Mouse (Mus musculus) forebrain, embryonic 14.5 days (tissue): ENCODE data around the gene Ptpra. TPM values are rescaled to one million over a fixed set of nuclear protein-coding genes. Genes with fewer than 3 reads are reported as not detected.
"Not testable (repeated sequence)": the region's sequence is repeated elsewhere in the genome, so short reads cannot be mapped to it uniquely, and the experiment has no call there.

Experiments used
- ATAC-seq: fragments of 200-750 bp; cut with Nextera tagmentation; 2 replicates; pipeline ENCODE4 v1.8.0; 2017; ENCODE audit warnings: mild to moderate bottlenecking, moderate library complexity
- DNase-seq: peaks from one replicate; pipeline ENCODE4 v3.0.0-alpha.2; 2015; ENCODE audit warnings: low spot score
- H3K27ac ChIP-seq: fragments of 300-500 bp; sonication (generic); 2 replicates; pipeline ENCODE4 v1.5.1; 2014; ENCODE audit warnings: low read depth, mild to moderate bottlenecking, control low read depth, low read length, moderate library complexity
- H3K27me3 ChIP-seq: fragments of 300-500 bp; sonication (generic); replicated peaks from 2 replicates; pipeline ENCODE4 v1.6.1; 2014; ENCODE audit warnings: low read length, control low read depth, mixed read lengths; ENCODE audit not compliant: control insufficient read depth, insufficient read depth
- H3K36me3 ChIP-seq: fragments of 300-500 bp; sonication (generic); 2 replicates; pipeline ENCODE4 v1.6.1; 2014; ENCODE audit warnings: low read length, control low read depth; ENCODE audit not compliant: control insufficient read depth, insufficient read depth
- H3K4me1 ChIP-seq: fragments of 300-500 bp; sonication (generic); 2 replicates; pipeline ENCODE4 v1.6.1; 2014; ENCODE audit warnings: antibody characterized with exemption, low read length, control low read depth; ENCODE audit not compliant: control insufficient read depth, insufficient read depth
- H3K4me2 ChIP-seq: fragments of 300-500 bp; sonication (generic); 2 replicates; pipeline ENCODE4 v1.6.1; 2014; ENCODE audit warnings: mild to moderate bottlenecking, control low read depth, low read length
- H3K4me3 ChIP-seq: fragments of 300-500 bp; sonication (generic); 2 replicates; pipeline ENCODE4 v1.5.1; 2014; ENCODE audit warnings: low read depth, low read length, control low read depth
- H3K9ac ChIP-seq: fragments of 300-500 bp; sonication (generic); 2 replicates; pipeline ENCODE4 v1.6.1; 2014; ENCODE audit warnings: mild to moderate bottlenecking, low read length, control low read depth, moderate library complexity
- H3K9me3 ChIP-seq: fragments of 300-500 bp; sonication (generic); replicated peaks from 2 replicates; pipeline ENCODE4 v1.6.1; 2016; ENCODE audit warnings: low read length, control low read depth, mixed read lengths; ENCODE audit not compliant: control insufficient read depth
- WGBS: fragments of 180-500 bp; shearing (Covaris S2); extraction: QIAGEN DNeasy Blood & Tissue Kit; methylation state at CpG from one replicate; pipeline ENCODE4 v1.1.7; 2014; 5-methylcytosine and 5-hydroxymethylcytosine counted together
- polyA plus RNA-seq: library from polyadenylated mRNA; unstranded; fragments of >200 nt; fragmentation: Nextera tagmentation; extraction: Ambion mirVana; gene quantifications from 2 replicates; pipeline ENCODE4 v1.2.1, GENCODE M21; 2014

Gene Ptpra
- polyA plus RNA-seq, 1 experiment from 2014 or later = 130 TPM

DNA sequence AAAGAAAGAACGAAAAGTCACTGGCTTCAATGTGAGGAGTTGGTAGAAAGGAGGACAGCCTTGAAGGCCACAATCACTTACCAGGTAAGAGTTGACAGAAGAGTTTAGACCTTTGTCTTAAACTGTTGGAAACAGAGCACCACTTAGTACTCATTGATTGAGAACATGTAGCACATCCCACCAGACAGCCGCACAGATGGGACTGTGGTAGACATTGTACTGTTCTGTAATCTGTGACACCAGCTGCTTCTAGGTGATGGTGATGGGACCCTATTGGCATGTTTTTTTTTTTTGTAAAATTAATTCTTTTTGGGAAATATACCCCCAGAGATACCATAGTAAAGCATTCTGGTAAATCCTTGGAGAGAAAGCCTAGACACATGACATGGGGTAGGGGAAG, 71.8 kb downstream of the Ptpra start:
- Histone ChIP-seq H3K36me3 (peaks cover 62% of the 10 kb centered on the region), H3K4me3 (no peak overlapping the region), H3K4me2 (no peak overlapping the region), H3K4me1 (no peaks in the 10 kb centered on the region), H3K27ac (no peak overlapping the region), H3K9ac (no peak overlapping the region), H3K9me3 (no peaks in the 10 kb centered on the region), H3K27me3 (no peaks in the 10 kb centered on the region)
- 92% methylated on average over 2 of the region's 2 CpGs for WGBS
- ATAC-seq = no peak
- DNase-seq = no peak

DNA sequence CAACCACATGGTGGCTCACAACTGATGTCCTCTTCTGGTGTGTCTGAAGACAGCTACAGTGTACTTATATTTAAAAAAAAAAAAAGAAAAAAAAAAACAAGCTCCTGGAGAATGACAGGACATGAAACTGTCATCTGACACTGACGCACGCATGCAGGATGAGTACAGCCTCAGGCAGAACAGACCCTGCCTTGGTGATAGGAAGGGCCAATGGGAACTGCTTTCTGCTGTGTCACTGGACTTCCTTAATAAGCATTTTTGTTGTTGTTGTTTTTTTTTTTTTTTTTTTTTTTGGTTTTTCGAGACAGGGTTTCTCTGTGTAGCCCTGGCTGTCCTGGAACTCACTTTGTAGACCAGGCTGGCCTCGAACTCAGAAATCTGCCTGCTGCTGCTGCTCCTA, 75.4 kb downstream of the Ptpra start:
- DNase-seq, H3K4me3 ChIP-seq, H3K4me1 ChIP-seq, H3K9ac ChIP-seq, H3K27ac ChIP-seq, H3K9me3 ChIP-seq, ATAC-seq, H3K27me3 ChIP-seq, H3K4me2 ChIP-seq: not testable (repeated sequence)
- H3K36me3 ChIP-seq = peaks cover 54% of the 10 kb centered on the region
- WGBS = 86% methylated on average over 3 of the region's 4 CpGs

DNA sequence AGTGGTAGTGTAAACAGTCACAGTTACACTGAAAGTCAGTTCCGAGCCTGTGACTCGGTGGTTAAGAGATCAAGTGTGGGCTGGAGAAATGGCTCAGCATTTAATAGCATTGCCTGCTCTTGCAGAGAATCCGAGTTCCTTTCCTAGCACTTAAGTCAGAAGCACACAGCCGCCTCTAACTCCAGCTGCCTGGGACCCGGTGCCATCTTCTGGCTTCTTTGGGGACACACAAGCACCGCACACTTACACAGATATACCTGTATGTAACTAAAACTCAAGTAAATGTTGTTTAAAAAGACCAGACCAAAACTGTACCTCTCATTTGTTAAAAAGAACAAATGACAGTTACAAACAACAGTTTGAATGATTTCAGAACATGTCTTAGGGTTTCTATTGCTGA, 78.4 kb downstream of the Ptpra start:
- Histone ChIP-seq H3K27ac (no peak overlapping the region), H3K4me1 (no peaks in the 10 kb centered on the region), H3K4me2 (no peak overlapping the region), H3K9me3 (no peaks in the 10 kb centered on the region), H3K36me3 (peaks cover 53% of the 10 kb centered on the region), H3K27me3 (no peaks in the 10 kb centered on the region), H3K4me3 (no peak overlapping the region), H3K9ac (no peak overlapping the region)
- WGBS = 81% methylated on average over 6 of the region's 6 CpGs
- no peak for ATAC-seq
- DNase-seq = peak; percentile 6

DNA sequence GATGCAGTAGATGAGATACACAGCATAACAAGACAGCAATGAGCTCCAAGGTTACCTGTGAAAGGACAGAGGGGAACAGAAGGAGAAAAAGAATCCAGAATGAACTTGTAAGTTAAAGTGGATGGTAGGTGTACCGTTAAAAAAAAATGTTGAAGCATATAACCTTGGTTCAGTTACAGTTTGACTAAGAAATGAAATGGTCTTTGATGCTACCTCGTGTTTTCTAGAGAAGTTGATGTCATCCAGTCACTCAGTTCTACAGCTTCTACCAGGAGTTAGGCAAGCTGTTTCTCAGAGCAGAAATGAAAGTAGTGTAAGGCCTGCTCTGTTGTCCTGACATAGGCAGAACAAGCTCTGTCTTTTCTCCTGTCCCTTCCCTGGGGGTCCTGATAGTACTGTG, 79.2 kb downstream of the Ptpra start:
- H3K27me3 ChIP-seq = no peaks in the 10 kb centered on the region
- WGBS = 88% methylated on average over 2 of the region's 2 CpGs
- DNase-seq (no peak), ATAC-seq (no peak)
- H3K4me3 ChIP-seq = no peak overlapping the region
- H3K4me2 ChIP-seq = no peak overlapping the region
- H3K4me1 ChIP-seq = no peaks in the 10 kb centered on the region
- H3K36me3 ChIP-seq = peaks cover 58% of the 10 kb centered on the region
- no peaks in the 10 kb centered on the region for H3K9me3 ChIP-seq
- no peak overlapping the region for H3K9ac ChIP-seq
- no peak overlapping the region for H3K27ac ChIP-seq

DNA sequence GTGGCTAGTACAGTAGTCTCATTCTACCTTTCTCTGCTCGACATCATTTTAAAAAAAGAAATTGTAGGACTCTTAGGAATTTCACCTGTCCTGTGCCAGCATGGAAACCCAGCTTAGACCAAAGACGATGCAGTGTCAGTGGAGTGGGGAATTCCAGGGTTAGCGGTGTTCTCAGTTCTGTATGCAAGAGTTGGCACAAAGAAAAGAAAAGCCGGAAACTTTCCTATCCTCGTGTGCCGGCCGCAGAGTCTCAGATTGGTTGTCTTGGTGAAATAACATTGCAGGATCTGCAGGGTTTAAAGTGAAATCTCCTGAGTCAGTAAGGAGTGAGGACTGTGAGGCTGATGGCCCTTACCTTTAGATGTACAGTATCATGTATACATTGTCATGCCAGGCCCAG, 79.8 kb downstream of the Ptpra start:
- 89% methylated on average over 7 of the region's 7 CpGs for WGBS

GRCm38 (mm10) chr2:130532201-130532600, 82.1 kb downstream of the Ptpra start:
- Histone ChIP-seq H3K9me3 (no peaks in the 10 kb centered on the region), H3K27me3 (no peaks in the 10 kb centered on the region), H3K36me3 (peaks cover 66% of the 10 kb centered on the region), H3K4me1 (no peaks in the 10 kb centered on the region), H3K9ac (no peak overlapping the region), H3K27ac (no peak overlapping the region), H3K4me3 (no peak overlapping the region), H3K4me2 (no peak overlapping the region)
- WGBS = 97% methylated on average over 2 of the region's 2 CpGs
- ATAC-seq (no peak), DNase-seq (no peak)

More for the DNA sequence above, 79.8 kb downstream of the Ptpra start:
- ATAC-seq = no peak
- Histone ChIP-seq H3K36me3 (peaks cover 64% of the 10 kb centered on the region), H3K4me2 (no peak overlapping the region), H3K9ac (no peak overlapping the region), H3K4me1 (no peaks in the 10 kb centered on the region), H3K27ac (no peak overlapping the region), H3K4me3 (no peak overlapping the region), H3K27me3 (no peaks in the 10 kb centered on the region), H3K9me3 (no peaks in the 10 kb centered on the region)
- DNase-seq = no peak

DNA sequence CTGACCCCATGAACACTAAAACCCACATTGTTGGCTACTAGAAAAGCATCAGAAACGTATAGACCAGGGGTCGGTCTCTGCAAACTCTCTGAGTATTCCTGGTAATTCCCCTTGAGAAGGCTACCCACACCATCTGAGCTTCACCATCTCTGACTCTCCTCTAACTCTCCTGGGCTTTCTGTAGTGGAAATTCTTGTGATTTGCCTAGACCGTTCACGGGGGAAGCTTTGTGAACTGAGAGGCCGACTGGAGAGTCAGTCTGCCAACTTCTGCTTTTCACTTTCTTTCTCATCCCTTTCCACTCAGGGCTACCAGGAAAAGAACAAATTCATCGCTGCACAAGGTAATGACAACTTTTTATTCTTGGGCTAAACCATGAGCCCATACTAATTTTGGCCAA, 84.9 kb downstream of the Ptpra start:
- DNase-seq = no peak
- peaks cover 81% of the 10 kb centered on the region for H3K36me3 ChIP-seq
- no peak overlapping the region for H3K27ac ChIP-seq
- H3K4me3 ChIP-seq = no peak overlapping the region
- H3K9ac ChIP-seq = no peak overlapping the region
- H3K4me2 ChIP-seq = no peak overlapping the region
- H3K4me1 ChIP-seq = no peaks in the 10 kb centered on the region
- WGBS = 92% methylated on average over 6 of the region's 6 CpGs
- no peak for ATAC-seq
- no peaks in the 10 kb centered on the region for H3K27me3 ChIP-seq
- no peaks in the 10 kb centered on the region for H3K9me3 ChIP-seq

GRCm38 (mm10) chr2:130536890-130537289, 86.8 kb downstream of the Ptpra start:
- Histone ChIP-seq H3K4me1 (no peaks in the 10 kb centered on the region), H3K9ac (no peak overlapping the region), H3K4me2 (no peak overlapping the region), H3K27me3 (no peaks in the 10 kb centered on the region), H3K27ac (no peak overlapping the region), H3K36me3 (peaks cover 88% of the 10 kb centered on the region), H3K4me3 (no peak overlapping the region), H3K9me3 (no peaks in the 10 kb centered on the region)
- no peak for DNase-seq
- no peak for ATAC-seq
- 73% methylated on average over 3 of the region's 3 CpGs for WGBS

DNA sequence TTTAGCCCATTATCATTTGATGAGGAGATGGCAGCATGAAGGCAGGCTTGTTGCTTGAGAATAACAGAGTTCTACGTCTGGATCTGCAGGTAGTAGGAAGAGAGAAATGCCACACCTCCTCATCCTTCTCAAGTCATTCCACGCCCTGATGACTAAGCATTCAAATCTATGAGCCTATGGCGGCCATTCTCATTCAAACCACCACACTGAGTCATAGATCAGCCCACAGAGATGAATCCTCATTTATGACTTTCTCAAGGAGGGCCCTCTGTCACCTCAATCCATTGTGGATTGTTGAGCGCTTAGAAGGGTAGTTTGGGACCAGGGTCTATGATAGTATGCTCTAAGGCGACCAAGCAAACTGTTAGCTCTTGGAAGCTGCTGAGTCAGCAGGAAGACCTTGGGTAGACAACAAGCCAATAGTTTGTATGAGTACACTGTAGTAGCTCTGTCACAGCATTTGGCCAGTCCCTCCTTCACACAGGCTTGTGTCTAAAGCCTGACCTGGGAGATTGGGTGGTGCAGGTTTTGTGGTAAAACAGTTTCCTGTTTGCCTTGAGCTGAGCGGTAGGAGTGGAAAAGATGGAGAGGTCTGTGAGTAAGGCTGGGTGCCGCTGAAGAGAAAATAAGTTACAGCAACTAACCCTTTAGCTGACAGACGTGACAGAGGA, 88.9 kb downstream of the Ptpra start:
- Histone ChIP-seq H3K27ac (no peak overlapping the region), H3K9ac (no peak overlapping the region), H3K4me3 (no peak overlapping the region), H3K4me1 (no peaks in the 10 kb centered on the region), H3K4me2 (no peak overlapping the region), H3K9me3 (no peaks in the 10 kb centered on the region), H3K36me3 (peaks cover 90% of the 10 kb centered on the region), H3K27me3 (no peaks in the 10 kb centered on the region)
- no peak for DNase-seq
- no peak for ATAC-seq
- 92% methylated on average over 8 of the region's 8 CpGs for WGBS
